8 mouse cellular contexts compared by ENCODE assay signal in the genomic region with DNA sequence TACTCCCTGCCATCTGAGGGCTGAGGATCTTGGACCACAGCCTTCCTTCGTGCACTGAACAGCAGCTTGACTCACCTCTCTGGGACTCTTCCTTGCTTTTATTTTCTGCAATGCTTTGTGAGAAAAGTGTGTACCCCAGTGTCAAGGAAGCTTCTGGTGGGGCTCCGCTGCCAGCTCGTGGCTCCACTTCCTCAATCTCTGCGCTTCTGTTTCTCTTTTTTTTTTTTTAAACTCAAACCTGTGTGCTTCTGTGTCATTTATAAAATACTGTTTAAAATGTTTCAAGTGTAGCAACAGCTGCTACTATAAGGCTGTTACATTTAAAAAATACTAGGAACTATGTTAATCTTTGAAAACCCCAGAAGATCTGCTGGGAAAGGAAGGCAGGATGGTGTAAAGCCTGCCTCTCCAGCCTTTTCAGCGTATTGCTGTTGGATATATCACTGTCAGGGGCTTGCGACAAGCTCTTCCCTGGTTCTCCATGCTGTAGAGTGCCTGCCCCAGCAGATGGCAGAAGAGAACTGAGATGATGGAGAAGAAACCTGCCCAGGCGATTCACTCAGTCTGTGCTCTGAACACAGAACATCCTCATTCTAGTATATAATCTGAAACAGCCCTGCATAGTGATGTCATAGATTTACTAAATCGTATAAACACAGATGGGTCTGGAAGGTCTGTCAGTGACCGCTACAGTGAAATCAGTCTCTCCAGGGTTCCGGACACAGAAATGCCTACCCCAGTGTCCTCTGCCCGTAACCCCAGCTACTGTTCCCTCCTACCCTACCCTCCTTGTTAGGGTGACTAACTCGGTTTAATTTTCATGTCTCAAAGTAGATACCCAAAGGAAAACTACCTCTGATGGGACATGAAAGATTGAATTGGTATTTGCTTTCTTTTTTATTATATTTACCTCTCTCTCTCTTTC.
DNase-seq lines count a peak whose midpoint lies in the region; ATAC-seq and TF ChIP-seq lines count a peak whose summit lies in the region.

No protein-coding gene starts in this region.

- H3K4me3 ChIP-seq in ES-Bruce4 (ENCODE audit: low read depth, low read length) = no peak overlapping the region
- H3K4me3 ChIP-seq in hindbrain, embryonic 10.5 days = no peak overlapping the region
- no peak overlapping the region for H3K4me3 ChIP-seq in lung, embryonic 15.5 days

- H3K9ac ChIP-seq in ES-Bruce4 (ENCODE audit: low read depth, poor library complexity, severe bottlenecking) = no peak overlapping the region
- no peak overlapping the region for H3K9ac ChIP-seq in lung, embryonic 15.5 days

- TF ChIP-seq CTCF in ES-Bruce4 (IDR thresholded peaks at IDR 0.05; ENCODE audit: low read depth, low read length) = peak; percentile 53

- H3K4me1 ChIP-seq in ES-Bruce4 (ENCODE audit: control insufficient read depth, insufficient read depth, low read length) = no peaks in the 10 kb centered on the region
- H3K4me1 ChIP-seq in hindbrain, embryonic 10.5 days (replicated peaks) = peaks cover under 1% of the 10 kb centered on the region; the same call in 1 of the 2 replicates
- 0 out of 2 replicates have a peak, but pooled peaks cover 4% of the 10 kb centered on the region for H3K4me1 ChIP-seq in lung, embryonic 15.5 days

- H3K27ac ChIP-seq in ES-Bruce4 (ENCODE audit: insufficient read depth, low read length) = no peak overlapping the region
- H3K27ac ChIP-seq in hindbrain, embryonic 10.5 days = no peak overlapping the region
- no peak overlapping the region for H3K27ac ChIP-seq in lung, embryonic 15.5 days

- no peaks in the 10 kb centered on the region for H3K27me3 ChIP-seq in ES-Bruce4 (ENCODE audit: control insufficient read depth, insufficient read depth, low read length, poor library complexity, severe bottlenecking)
- peaks cover 4% of the 10 kb centered on the region; the same call in 1 of the 2 replicates for H3K27me3 ChIP-seq in hindbrain, embryonic 10.5 days (ENCODE audit: insufficient read depth, poor library complexity, severe bottlenecking)
- H3K27me3 ChIP-seq in lung, embryonic 15.5 days = no peaks in the 10 kb centered on the region

- H3K4me2 ChIP-seq in lung, embryonic 15.5 days = no peak overlapping the region

- 60% methylated on average over 12 of the region's 12 CpGs for WGBS in hindbrain, embryonic 10.5 days
- WGBS in lung, embryonic 15.5 days = 32% methylated on average over 12 of the region's 12 CpGs

- peak; percentile 84; the same call in 1 of the 2 replicates for ATAC-seq in lung, embryonic 15.5 days (ENCODE audit: borderline replicate concordance, extremely low read depth, low FRiP score, low TSS enrichment)
- ATAC-seq in neutrophil, adult 5-6 weeks (ENCODE audit: extremely low read depth, insufficient number of reproducible peaks, low FRiP score, poor library complexity, severe bottlenecking) = peak; percentile 70

- peak; percentile 76 for DNase-seq in cerebellum, adult 8-10 months
- DNase-seq in frontal cortex, adult 2 months (ENCODE audit: extremely low spot score in 1 of 2, low spot score in 1 of 2) = peak; percentile 76 to 95
- peak; percentile 65 for DNase-seq in hindbrain, embryonic 10.5 days (ENCODE audit: low spot score)
- peak; percentile 85 for DNase-seq in layer of hippocampus, adult 9-10 months (ENCODE audit: low spot score)
- DNase-seq in testis, postnatal 14 days (ENCODE audit: low spot score) = peak; percentile 58

- TF ChIP-seq EP300 in ES-Bruce4 (IDR thresholded peaks at IDR 0.05; ENCODE audit: insufficient read depth, low read depth, low read length) = no peak

- no peak for TF ChIP-seq POLR2A in ES-Bruce4 (IDR thresholded peaks at IDR 0.05; ENCODE audit: insufficient read depth, low read length)

- no peaks in the 10 kb centered on the region for H3K9me3 ChIP-seq in ES-Bruce4 (replicated peaks; ENCODE audit: control insufficient read depth, insufficient read depth, low read length, poor library complexity, severe bottlenecking)
- no peaks in the 10 kb centered on the region for H3K9me3 ChIP-seq in hindbrain, embryonic 10.5 days
- H3K9me3 ChIP-seq in lung, embryonic 15.5 days = no peaks in the 10 kb centered on the region

- H3K36me3 ChIP-seq in ES-Bruce4 (ENCODE audit: control insufficient read depth, insufficient read depth, low read length, poor library complexity, severe bottlenecking) = no peaks in the 10 kb centered on the region
- no peaks in the 10 kb centered on the region for H3K36me3 ChIP-seq in hindbrain, embryonic 10.5 days
- H3K36me3 ChIP-seq in lung, embryonic 15.5 days = no peaks in the 10 kb centered on the region
